Mouse (Mus musculus): Measurements from ENCODE around the gene Plekhg4. TPM values are rescaled to one million over a fixed set of nuclear protein-coding genes. Genes with fewer than 3 reads are reported as not detected.

The Plekhg4 gene
- polyA plus RNA-seq, 1 experiment from 2014 or later, result 0.35 TPM

GRCm38 (mm10) chr8:105389096-105389495, 16.0 kb downstream of the Plekhg4 start:
- ATAC-seq (ENCODE audit: low FRiP score, low read depth), result no peak
- Histone ChIP-seq H3K36me3 (no peaks in the 10 kb centered on the region), H3K4me3 (no peak overlapping the region), H3K9me3 (no peaks in the 10 kb centered on the region), H3K4me2 (replicated peaks) (no peak overlapping the region), H3K27me3 (replicated peaks) (no peaks in the 10 kb centered on the region), H3K9ac (no peak overlapping the region), H3K4me1 (no peaks in the 10 kb centered on the region), H3K27ac (no peak overlapping the region)
- WGBS, result 79% methylated on average over 6 of the region's 6 CpGs

- 89% methylated on average over 12 of the region's 12 CpGs for WGBS
- H3K9me3 ChIP-seq, result no peaks in the 10 kb centered on the region
- H3K36me3 ChIP-seq, result no peaks in the 10 kb centered on the region
- no peaks in the 10 kb centered on the region for H3K27me3 ChIP-seq (replicated peaks)
- no peak for ATAC-seq (ENCODE audit: low FRiP score, low read depth)
- no peak overlapping the region for H3K4me2 ChIP-seq (replicated peaks)
- no peak overlapping the region for H3K4me3 ChIP-seq
- no peaks in the 10 kb centered on the region for H3K4me1 ChIP-seq
- no peak overlapping the region for H3K9ac ChIP-seq
- no peak overlapping the region for H3K27ac ChIP-seq
Observed at GRCm38 (mm10) chr8:105393089-105393787, 20.2 kb downstream of the Plekhg4 start.

- WGBS, result 54% methylated on average over 7 of the region's 7 CpGs
- no peak overlapping the region for H3K27ac ChIP-seq
- H3K9ac ChIP-seq, result no peak overlapping the region
- no peaks in the 10 kb centered on the region for H3K9me3 ChIP-seq
- H3K27me3 ChIP-seq (replicated peaks), result no peaks in the 10 kb centered on the region
- H3K4me2 ChIP-seq (replicated peaks), result no peak overlapping the region
- no peaks in the 10 kb centered on the region for H3K4me1 ChIP-seq
- ATAC-seq (ENCODE audit: low FRiP score, low read depth), result no peak
- no peaks in the 10 kb centered on the region for H3K36me3 ChIP-seq
- H3K4me3 ChIP-seq, result no peak overlapping the region
Observed at GRCm38 (mm10) chr8:105393915-105394314, 20.8 kb downstream of the Plekhg4 start.

GRCm38 (mm10) chr8:105397747-105398146, 24.7 kb downstream of the Plekhg4 start:
- 35% methylated on average over 3 of the region's 3 CpGs for WGBS
- Histone ChIP-seq H3K27ac (no peak overlapping the region), H3K4me3 (no peak overlapping the region), H3K4me2 (replicated peaks) (no peak overlapping the region), H3K27me3 (replicated peaks) (no peaks in the 10 kb centered on the region), H3K9me3 (no peaks in the 10 kb centered on the region), H3K9ac (no peak overlapping the region), H3K4me1 (no peaks in the 10 kb centered on the region), H3K36me3 (no peaks in the 10 kb centered on the region)
- ATAC-seq (ENCODE audit: low FRiP score, low read depth), result no peak

- Histone ChIP-seq H3K4me2 (replicated peaks) (no peak overlapping the region), H3K4me3 (no peak overlapping the region), H3K9me3 (no peaks in the 10 kb centered on the region), H3K27me3 (replicated peaks) (no peaks in the 10 kb centered on the region), H3K4me1 (no peaks in the 10 kb centered on the region), H3K36me3 (no peaks in the 10 kb centered on the region), H3K9ac (no peak overlapping the region), H3K27ac (no peak overlapping the region)
- 89% methylated on average over 5 of the region's 5 CpGs for WGBS
- ATAC-seq (ENCODE audit: low FRiP score, low read depth), result no peak
Observed at GRCm38 (mm10) chr8:105400016-105400415, 26.9 kb downstream of the Plekhg4 start.

GRCm38 (mm10) chr8:105403467-105403866, 30.4 kb downstream of the Plekhg4 start:
- Histone ChIP-seq H3K4me2 (replicated peaks) (no peak overlapping the region), H3K9ac (no peak overlapping the region), H3K27me3 (replicated peaks) (no peaks in the 10 kb centered on the region), H3K9me3 (no peaks in the 10 kb centered on the region), H3K36me3 (no peaks in the 10 kb centered on the region), H3K4me3 (no peak overlapping the region), H3K27ac (no peak overlapping the region), H3K4me1 (no peaks in the 10 kb centered on the region)
- 87% methylated on average over 8 of the region's 8 CpGs for WGBS
- no peak for ATAC-seq (ENCODE audit: low FRiP score, low read depth)

GRCm38 (mm10) chr8:105404496-105404895, 31.4 kb downstream of the Plekhg4 start:
- Histone ChIP-seq H3K4me1 (no peaks in the 10 kb centered on the region), H3K9ac (no peak overlapping the region), H3K36me3 (no peaks in the 10 kb centered on the region), H3K4me2 (replicated peaks) (no peak overlapping the region), H3K27ac (no peak overlapping the region), H3K4me3 (no peak overlapping the region), H3K27me3 (replicated peaks) (no peaks in the 10 kb centered on the region), H3K9me3 (no peaks in the 10 kb centered on the region)
- 37% methylated on average over 1 of the region's 1 CpGs for WGBS
- ATAC-seq (ENCODE audit: low FRiP score, low read depth), result no peak

- no peaks in the 10 kb centered on the region for H3K27me3 ChIP-seq (replicated peaks)
- H3K9me3 ChIP-seq, result no peaks in the 10 kb centered on the region
- H3K27ac ChIP-seq, result no peak overlapping the region
- ATAC-seq (ENCODE audit: low FRiP score, low read depth), result no peak
- no peak overlapping the region for H3K9ac ChIP-seq
- H3K36me3 ChIP-seq, result no peaks in the 10 kb centered on the region
- H3K4me3 ChIP-seq, result no peak overlapping the region
- no peaks in the 10 kb centered on the region for H3K4me1 ChIP-seq
- 85% methylated on average over 10 of the region's 10 CpGs for WGBS
- H3K4me2 ChIP-seq (replicated peaks), result no peak overlapping the region
Observed at GRCm38 (mm10) chr8:105406416-105406815, 33.3 kb downstream of the Plekhg4 start.

GRCm38 (mm10) chr8:105408331-105408730, 35.3 kb downstream of the Plekhg4 start:
- WGBS, result 67% methylated on average over 7 of the region's 7 CpGs
- ATAC-seq (ENCODE audit: low FRiP score, low read depth), result no peak

GRCm38 (mm10) chr8:105409947-105410346, 36.9 kb downstream of the Plekhg4 start:
- no peak overlapping the region for H3K9ac ChIP-seq
- no peaks in the 10 kb centered on the region for H3K36me3 ChIP-seq

More at GRCm38 (mm10) chr8:105408331-105408730, 35.3 kb downstream of the Plekhg4 start:
- Histone ChIP-seq H3K4me3 (no peak overlapping the region), H3K9me3 (no peaks in the 10 kb centered on the region), H3K36me3 (no peaks in the 10 kb centered on the region), H3K9ac (no peak overlapping the region), H3K27me3 (replicated peaks) (peaks cover 2% of the 10 kb centered on the region), H3K4me1 (peaks cover 2% of the 10 kb centered on the region), H3K4me2 (replicated peaks) (no peak overlapping the region), H3K27ac (no peak overlapping the region)

GRCm38 (mm10) chr8:105413391-105413790, 40.3 kb downstream of the Plekhg4 start, which contains the start of the genes Kctd19 and Lrrc36:
TSS of gene Kctd19 (minus strand) at chr8:105413502.
TSS of gene Lrrc36 (plus strand) at chr8:105413571.
- H3K4me3 ChIP-seq, result peak within 1 kb of the TSS; percentile 27
- no peaks in the 10 kb centered on the region for H3K36me3 ChIP-seq
- H3K27me3 ChIP-seq (replicated peaks), result peaks cover 10% of the 10 kb centered on the region
- H3K9me3 ChIP-seq, result peaks cover 4% of the 10 kb centered on the region; the same call in 1 of the 2 replicates
- WGBS, result 2% methylated on average over 34 of the region's 34 CpGs
- peak; percentile 53; the same call in 1 of the 2 replicates for ATAC-seq (ENCODE audit: low FRiP score, low read depth)
- peak within 1 kb of the TSS; percentile 64 for H3K4me2 ChIP-seq (replicated peaks)
- peaks cover 7% of the 10 kb centered on the region for H3K4me1 ChIP-seq
- H3K27ac ChIP-seq, result no peak within 1 kb of the TSS
- no peak within 1 kb of the TSS for H3K9ac ChIP-seq

More at GRCm38 (mm10) chr8:105409947-105410346, 36.9 kb downstream of the Plekhg4 start:
- H3K4me3 ChIP-seq, result no peak overlapping the region
- peaks cover 7% of the 10 kb centered on the region for H3K4me1 ChIP-seq
- WGBS, result 96% methylated on average over 6 of the region's 6 CpGs
- peaks cover 10% of the 10 kb centered on the region for H3K27me3 ChIP-seq (replicated peaks)
- no peak for ATAC-seq (ENCODE audit: low FRiP score, low read depth)
- no peak overlapping the region for H3K27ac ChIP-seq
- H3K9me3 ChIP-seq, result no peaks in the 10 kb centered on the region
- no peak overlapping the region for H3K4me2 ChIP-seq (replicated peaks)

- Histone ChIP-seq H3K9me3 (peaks cover 4% of the 10 kb centered on the region; the same call in 1 of the 2 replicates), H3K9ac (no peak overlapping the region), H3K27me3 (replicated peaks) (peaks cover 1% of the 10 kb centered on the region; the same call in 1 of the 2 replicates), H3K36me3 (no peaks in the 10 kb centered on the region), H3K27ac (no peak overlapping the region), H3K4me1 (no peaks in the 10 kb centered on the region), H3K4me3 (no peak overlapping the region), H3K4me2 (replicated peaks) (no peak overlapping the region)
- ATAC-seq (ENCODE audit: low FRiP score, low read depth), result no peak
- WGBS, result 82% methylated on average over 2 of the region's 2 CpGs
Observed at GRCm38 (mm10) chr8:105418992-105419391, 45.9 kb downstream of the Plekhg4 start.

- Histone ChIP-seq H3K36me3 (no peaks in the 10 kb centered on the region), H3K4me2 (replicated peaks) (no peak overlapping the region), H3K9ac (no peak overlapping the region), H3K27ac (no peak overlapping the region), H3K27me3 (replicated peaks) (no peaks in the 10 kb centered on the region), H3K9me3 (peaks cover 4% of the 10 kb centered on the region; the same call in 1 of the 2 replicates), H3K4me1 (no peaks in the 10 kb centered on the region), H3K4me3 (no peak overlapping the region)
- ATAC-seq (ENCODE audit: low FRiP score, low read depth), result no peak
- WGBS, result 92% methylated on average over 4 of the region's 4 CpGs
Observed at GRCm38 (mm10) chr8:105419800-105420199, 46.7 kb downstream of the Plekhg4 start.

All from neural tube, embryonic 12.5 days (tissue).